Mouse (Mus musculus): ENCODE results near the gene Lsamp. TPM values are rescaled to one million over a fixed set of nuclear protein-coding genes. Genes with fewer than 3 reads are reported as not detected.

The Lsamp gene
- polyA plus RNA-seq, 1 experiment = not detected

DNA sequence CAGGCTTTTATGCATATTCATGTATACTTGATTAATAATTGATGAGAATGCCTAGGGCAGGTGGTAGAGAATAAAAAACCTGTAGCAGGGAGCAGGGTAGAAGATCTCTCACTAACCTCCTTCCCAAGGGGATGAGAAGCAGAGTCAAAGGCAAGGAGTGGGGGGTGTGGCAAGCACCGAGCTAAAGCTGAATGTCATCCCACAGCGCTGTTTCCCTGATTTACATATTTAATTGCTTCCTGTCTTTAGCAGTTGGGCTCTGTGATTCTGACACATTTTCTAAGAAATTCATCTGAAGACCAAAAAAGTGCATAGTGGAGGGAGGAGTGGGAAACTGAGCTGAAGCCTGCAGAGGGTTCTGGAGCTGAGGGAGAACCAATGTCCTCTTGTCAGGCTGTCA, 708.1 kb downstream of the Lsamp start:
- H3K4me2 ChIP-seq (ENCODE audit: low read depth) = no peak overlapping the region
- H3K36me3 ChIP-seq (ENCODE audit: control insufficient read depth, insufficient read depth) = no peaks in the 10 kb centered on the region
- no peaks in the 10 kb centered on the region for H3K79me2 ChIP-seq (ENCODE audit: control insufficient read depth, insufficient read depth)
- no peak overlapping the region for H3ac ChIP-seq (ENCODE audit: control insufficient read depth, insufficient read length)
- H3K4me3 ChIP-seq = no peak overlapping the region
- TF ChIP-seq MYOD1 (IDR thresholded peaks at IDR 0.05; ENCODE audit: control insufficient read depth in 1 of 3, insufficient read length in 2 of 3, low read depth in 2 of 3) (no peak), POLR2A (IDR thresholded peaks at IDR 0.05; ENCODE audit: insufficient read length, low read depth) (no peak), MAX (IDR thresholded peaks at IDR 0.05; ENCODE audit: low read depth) (no peak), E2F4 (IDR thresholded peaks at IDR 0.05; ENCODE audit: insufficient read depth) (no peak)
- H3K27me3 ChIP-seq (ENCODE audit: control insufficient read depth, insufficient read depth, insufficient read length) = no peaks in the 10 kb centered on the region

DNA sequence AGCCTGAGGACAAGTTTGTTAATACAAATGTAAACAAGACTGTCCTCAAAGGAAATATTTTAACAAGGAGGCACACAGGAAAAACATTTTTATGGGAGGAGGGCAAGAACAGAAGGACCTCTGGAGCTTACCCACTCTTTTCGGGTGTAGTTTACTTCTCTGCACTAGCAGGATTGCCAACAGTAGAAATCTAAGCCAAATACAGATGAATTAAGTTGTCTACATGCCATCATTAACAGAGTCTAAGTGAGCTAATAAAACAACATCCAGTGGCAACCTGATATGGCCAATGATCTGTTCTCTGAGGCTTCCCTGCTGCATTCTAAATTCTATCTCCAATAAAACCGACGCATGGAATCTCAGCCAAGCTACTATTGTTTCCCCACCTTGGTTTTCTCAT, 713.1 kb downstream of the Lsamp start:
- no peaks in the 10 kb centered on the region for H3K36me3 ChIP-seq (ENCODE audit: control insufficient read depth, insufficient read depth)
- no peak overlapping the region for H3ac ChIP-seq (ENCODE audit: control insufficient read depth, insufficient read length)
- no peak for TF ChIP-seq TCF12 (IDR thresholded peaks at IDR 0.05; ENCODE audit: insufficient read depth, poor library complexity, severe bottlenecking)
- TF ChIP-seq MYOG (IDR thresholded peaks at IDR 0.05; ENCODE audit: control insufficient read depth in 1 of 3, insufficient read depth in 1 of 3, insufficient read length in 2 of 3, low read depth in 2 of 3) = no peak
- TF ChIP-seq USF1 (IDR thresholded peaks at IDR 0.05; ENCODE audit: low read depth) = no peak
- no peak for TF ChIP-seq POLR2AphosphoS2 (IDR thresholded peaks at IDR 0.05; ENCODE audit: insufficient read length, low read depth)
- no peak for TF ChIP-seq TCF3 (IDR thresholded peaks at IDR 0.05; ENCODE audit: insufficient read length, low read depth)
- no peak for TF ChIP-seq E2F4 (IDR thresholded peaks at IDR 0.05; ENCODE audit: insufficient read depth)
- no peak for TF ChIP-seq SRF (IDR thresholded peaks at IDR 0.05; ENCODE audit: control insufficient read depth, insufficient read length, low read depth)
- TF ChIP-seq POLR2A (IDR thresholded peaks at IDR 0.05; ENCODE audit: insufficient read length, low read depth) = no peak
- TF ChIP-seq REST (IDR thresholded peaks at IDR 0.05; ENCODE audit: insufficient read depth, insufficient read length) = no peak
- TF ChIP-seq MYOD1 (IDR thresholded peaks at IDR 0.05; ENCODE audit: control insufficient read depth in 1 of 3, insufficient read length in 2 of 3, low read depth in 2 of 3) = no peak
- H3K27me3 ChIP-seq (ENCODE audit: control insufficient read depth, insufficient read depth, insufficient read length) = no peaks in the 10 kb centered on the region
- H3K4me3 ChIP-seq = no peak overlapping the region
- no peak overlapping the region for H3K4me2 ChIP-seq (ENCODE audit: low read depth)
- no peaks in the 10 kb centered on the region for H3K79me2 ChIP-seq (ENCODE audit: control insufficient read depth, insufficient read depth)

DNA sequence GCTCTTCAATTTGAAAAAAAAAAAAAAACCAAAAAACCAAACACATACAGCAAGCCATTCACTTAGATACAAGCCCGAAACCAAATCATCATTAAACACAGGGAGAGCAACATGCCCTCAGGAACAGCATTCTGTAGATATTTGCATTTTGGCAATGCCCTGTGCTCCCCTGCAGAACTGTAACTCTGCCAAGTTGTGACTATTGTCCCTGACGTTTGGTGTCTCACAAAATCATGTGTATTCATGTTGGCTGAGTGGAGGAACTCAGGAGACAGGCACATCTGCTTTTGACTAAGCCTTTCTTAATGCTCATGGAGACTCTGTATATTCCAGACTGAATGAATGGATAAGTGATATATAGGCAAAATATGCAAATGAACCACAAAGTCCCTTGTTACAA, 724.4 kb downstream of the Lsamp start:
- Histone ChIP-seq H3K27me3 (ENCODE audit: control insufficient read depth, insufficient read depth, insufficient read length) (no peaks in the 10 kb centered on the region), H3K4me2 (ENCODE audit: low read depth) (no peak overlapping the region), H3ac (ENCODE audit: control insufficient read depth, insufficient read length) (no peak overlapping the region), H3K4me3 (no peak overlapping the region), H3K79me2 (ENCODE audit: control insufficient read depth, insufficient read depth) (no peaks in the 10 kb centered on the region), H3K36me3 (ENCODE audit: control insufficient read depth, insufficient read depth) (no peaks in the 10 kb centered on the region)
- TF ChIP-seq TCF12 (IDR thresholded peaks at IDR 0.05; ENCODE audit: insufficient read depth, poor library complexity, severe bottlenecking) (no peak), E2F4 (IDR thresholded peaks at IDR 0.05; ENCODE audit: insufficient read depth) (no peak)

DNA sequence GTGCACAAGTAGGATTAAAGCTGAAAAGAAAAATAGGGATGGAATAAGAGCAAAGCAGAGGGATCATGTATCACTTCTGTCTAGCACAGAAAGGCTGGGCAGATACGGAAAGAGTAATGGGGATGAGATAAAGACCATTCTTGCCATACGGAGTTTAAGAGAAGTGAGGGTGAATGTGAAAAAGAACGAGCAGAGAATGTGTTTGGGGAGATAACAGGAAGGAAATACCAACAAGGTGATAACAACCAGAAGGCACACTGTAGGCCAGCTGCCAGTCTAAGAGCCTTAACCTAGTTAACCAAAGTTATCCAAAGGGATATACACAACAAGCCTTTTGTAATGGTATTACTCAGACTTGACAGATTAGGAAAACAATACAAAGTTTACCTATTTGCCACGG, 725.4 kb downstream of the Lsamp start:
- H3ac ChIP-seq (ENCODE audit: control insufficient read depth, insufficient read length) = no peak overlapping the region
- no peaks in the 10 kb centered on the region for H3K79me2 ChIP-seq (ENCODE audit: control insufficient read depth, insufficient read depth)
- TF ChIP-seq MAX (IDR thresholded peaks at IDR 0.05; ENCODE audit: low read depth) = no peak
- TF ChIP-seq E2F4 (IDR thresholded peaks at IDR 0.05; ENCODE audit: insufficient read depth) = no peak
- no peak for TF ChIP-seq TCF12 (IDR thresholded peaks at IDR 0.05; ENCODE audit: insufficient read depth, poor library complexity, severe bottlenecking)
- no peak overlapping the region for H3K4me2 ChIP-seq (ENCODE audit: low read depth)
- no peaks in the 10 kb centered on the region for H3K36me3 ChIP-seq (ENCODE audit: control insufficient read depth, insufficient read depth)
- H3K4me3 ChIP-seq = no peak overlapping the region
- H3K27me3 ChIP-seq (ENCODE audit: control insufficient read depth, insufficient read depth, insufficient read length) = no peaks in the 10 kb centered on the region

DNA sequence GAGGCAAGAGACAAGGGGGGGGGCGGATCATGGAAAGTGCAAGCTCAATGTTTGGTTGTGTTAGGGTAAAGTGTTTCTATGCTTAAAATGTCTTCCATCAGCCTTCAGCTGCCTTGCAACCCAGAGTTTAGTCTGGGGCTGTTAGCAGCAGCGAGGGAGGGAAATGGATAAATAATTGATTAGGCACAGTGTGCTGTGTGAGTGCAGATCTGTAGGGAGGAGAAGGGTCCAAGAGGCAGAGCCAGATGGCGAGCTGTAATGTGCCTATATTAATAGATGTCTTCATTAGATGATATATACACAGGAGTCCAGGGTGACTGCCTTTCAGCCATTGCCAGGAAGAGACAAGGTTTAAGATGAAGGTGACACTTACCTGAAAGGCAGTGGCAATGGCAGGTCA, 725.9 kb downstream of the Lsamp start:
- Histone ChIP-seq H3K4me3 (no peak overlapping the region), H3K4me2 (ENCODE audit: low read depth) (no peak overlapping the region), H3K27me3 (ENCODE audit: control insufficient read depth, insufficient read depth, insufficient read length) (no peaks in the 10 kb centered on the region), H3K79me2 (ENCODE audit: control insufficient read depth, insufficient read depth) (no peaks in the 10 kb centered on the region), H3ac (ENCODE audit: control insufficient read depth, insufficient read length) (no peak overlapping the region), H3K36me3 (ENCODE audit: control insufficient read depth, insufficient read depth) (no peaks in the 10 kb centered on the region)
- TF ChIP-seq POLR2AphosphoS2 (IDR thresholded peaks at IDR 0.05; ENCODE audit: insufficient read length, low read depth) = no peak
- no peak for TF ChIP-seq POLR2A (IDR thresholded peaks at IDR 0.05; ENCODE audit: insufficient read length, low read depth)
- no peak for TF ChIP-seq MYOD1 (IDR thresholded peaks at IDR 0.05; ENCODE audit: control insufficient read depth in 1 of 3, insufficient read length in 2 of 3, low read depth in 2 of 3)
- no peak for TF ChIP-seq E2F4 (IDR thresholded peaks at IDR 0.05; ENCODE audit: insufficient read depth)
- no peak for TF ChIP-seq MYOG (IDR thresholded peaks at IDR 0.05; ENCODE audit: control insufficient read depth in 1 of 3, insufficient read depth in 1 of 3, insufficient read length in 2 of 3, low read depth in 2 of 3)
- no peak for TF ChIP-seq CEBPB (IDR thresholded peaks at IDR 0.05; ENCODE audit: insufficient read depth, poor library complexity, severe bottlenecking)
- TF ChIP-seq TCF3 (IDR thresholded peaks at IDR 0.05; ENCODE audit: insufficient read length, low read depth) = no peak
- TF ChIP-seq USF1 (IDR thresholded peaks at IDR 0.05; ENCODE audit: low read depth) = no peak
- no peak for TF ChIP-seq SRF (IDR thresholded peaks at IDR 0.05; ENCODE audit: control insufficient read depth, insufficient read length, low read depth)
- no peak for TF ChIP-seq REST (IDR thresholded peaks at IDR 0.05; ENCODE audit: insufficient read depth, insufficient read length)

DNA sequence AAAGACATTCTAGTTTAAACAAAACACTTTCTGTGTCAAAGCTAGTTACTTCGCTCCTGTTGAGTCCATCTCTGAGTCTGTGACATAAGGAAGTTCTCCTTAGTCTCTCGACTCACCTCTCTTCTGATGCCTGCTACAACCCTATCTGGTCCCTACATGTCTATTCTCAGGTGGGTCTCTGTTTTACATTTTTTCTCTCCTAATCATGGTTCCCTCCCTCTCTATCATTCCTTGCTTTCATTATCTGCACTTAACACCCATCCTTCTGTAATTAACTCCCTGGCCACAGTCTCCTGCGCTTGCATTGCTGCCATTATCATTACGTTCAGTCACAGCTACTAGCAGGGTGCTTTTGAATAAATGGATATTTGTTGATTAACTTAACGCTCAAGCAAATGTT, 726.3 kb downstream of the Lsamp start:
- H3K79me2 ChIP-seq (ENCODE audit: control insufficient read depth, insufficient read depth) = no peaks in the 10 kb centered on the region
- no peak overlapping the region for H3K4me2 ChIP-seq (ENCODE audit: low read depth)
- H3ac ChIP-seq (ENCODE audit: control insufficient read depth, insufficient read length) = no peak overlapping the region
- H3K36me3 ChIP-seq (ENCODE audit: control insufficient read depth, insufficient read depth) = no peaks in the 10 kb centered on the region
- TF ChIP-seq POLR2AphosphoS2 (IDR thresholded peaks at IDR 0.05; ENCODE audit: insufficient read length, low read depth) (no peak), TCF3 (IDR thresholded peaks at IDR 0.05; ENCODE audit: insufficient read length, low read depth) (no peak), CEBPB (IDR thresholded peaks at IDR 0.05; ENCODE audit: insufficient read depth, poor library complexity, severe bottlenecking) (no peak), MYOD1 (IDR thresholded peaks at IDR 0.05; ENCODE audit: control insufficient read depth in 1 of 3, insufficient read length in 2 of 3, low read depth in 2 of 3) (no peak), MAX (IDR thresholded peaks at IDR 0.05; ENCODE audit: low read depth) (no peak), USF1 (IDR thresholded peaks at IDR 0.05; ENCODE audit: low read depth) (no peak), SRF (IDR thresholded peaks at IDR 0.05; ENCODE audit: control insufficient read depth, insufficient read length, low read depth) (no peak), E2F4 (IDR thresholded peaks at IDR 0.05; ENCODE audit: insufficient read depth) (no peak), REST (IDR thresholded peaks at IDR 0.05; ENCODE audit: insufficient read depth, insufficient read length) (no peak), POLR2A (IDR thresholded peaks at IDR 0.05; ENCODE audit: insufficient read length, low read depth) (no peak)
- no peaks in the 10 kb centered on the region for H3K27me3 ChIP-seq (ENCODE audit: control insufficient read depth, insufficient read depth, insufficient read length)
- no peak overlapping the region for H3K4me3 ChIP-seq
